In the genomic region with DNA sequence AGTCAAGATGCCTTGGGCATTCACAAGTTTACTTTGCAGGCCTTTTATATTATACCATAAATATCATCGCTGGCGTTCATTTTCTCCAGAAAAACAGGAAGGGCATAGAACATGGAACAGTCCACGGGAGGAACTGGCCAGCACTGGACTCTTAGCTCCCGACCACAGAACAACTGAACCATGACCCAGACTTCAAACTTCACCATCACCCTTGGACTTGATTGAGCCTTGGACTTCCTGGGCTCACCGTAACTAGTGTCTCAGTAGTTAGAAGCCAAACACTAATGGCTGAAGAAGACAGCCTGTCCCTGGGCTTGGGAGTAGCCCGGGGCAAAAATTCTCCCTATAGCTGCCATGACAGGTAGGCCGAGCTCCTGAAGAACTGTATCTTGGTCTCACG, we compare ENCODE assay signal across 22 mouse cellular contexts. TPM values are rescaled to one million over a fixed set of nuclear protein-coding genes. Genes with fewer than 3 reads are reported as not detected.
DNase-seq lines count a peak whose midpoint lies in the region; TF ChIP-seq lines count a peak whose summit lies in the region.
"Had no signal": no experiment of that assay in that cellular context is flagged by ENCODE, and none has a peak within 500 bp of the region (broad histone marks: within the 10 kb centered on the region; RNA-seq: fewer than 3 reads in every experiment).

No protein-coding gene starts in this region.

- TF ChIP-seq POLR2A in kidney, adult 2 months (IDR thresholded peaks at IDR 0.05; ENCODE audit: low read depth, low read length) = no peak

- peaks cover 7% of the 10 kb centered on the region for H3K36me3 ChIP-seq in kidney, adult 2 months (ENCODE audit: control insufficient read depth, insufficient read depth, low read length)
- H3K36me3 ChIP-seq: forebrain, embryonic 10.5 days; heart, embryonic 10.5 days; heart, embryonic 13.5 days had no signal

- H3K27me3 ChIP-seq in kidney, adult 2 months (replicated peaks; ENCODE audit: control insufficient read depth, insufficient read depth, low read length) = no peaks in the 10 kb centered on the region
- H3K27me3 ChIP-seq: forebrain, embryonic 13.5 days had no signal

- no peak for TF ChIP-seq CTCF in kidney, adult 2 months (conservative IDR thresholded peaks at IDR 0.05; ENCODE audit: insufficient read depth, insufficient read length, low read depth, low read length)

- peaks cover 14% of the 10 kb centered on the region; the same call in 1 of the 2 replicates for H3K4me1 ChIP-seq in kidney, adult 2 months (ENCODE audit: control insufficient read depth, insufficient read depth, low read length)
- H3K4me1 ChIP-seq: forebrain, embryonic 10.5 days; forebrain, embryonic 13.5 days had no signal

- H3K4me3 ChIP-seq in kidney, adult 2 months (ENCODE audit: insufficient read depth, low read depth, low read length) = no peak overlapping the region
- H3K4me3 ChIP-seq: forebrain, embryonic 10.5 days; forebrain, embryonic 13.5 days; heart, adult 2 months; heart, embryonic 10.5 days; heart, embryonic 13.5 days had no signal

- peak overlapping the region; percentile 71 for H3K27ac ChIP-seq in kidney, adult 2 months (ENCODE audit: insufficient read depth, low read depth, low read length)
- H3K27ac ChIP-seq: forebrain, embryonic 10.5 days; forebrain, embryonic 13.5 days; heart, adult 2 months; heart, embryonic 10.5 days; heart, embryonic 13.5 days; hindbrain, embryonic 14.5 days had no signal

- 49% methylated on average over 8 of the region's 8 CpGs for WGBS in kidney, adult 2 months

- peak; percentile 93 for DNase-seq in kidney, adult 2 months
- DNase-seq in kidney, postnatal 10 days = no peak
- peak; percentile 61 to 81 for DNase-seq in kidney, postnatal 25 days
- DNase-seq in kidney, postnatal 4 days = no peak
- peak; percentile 74 to 82 for DNase-seq in kidney, postnatal 36 days
- no peak for DNase-seq in urinary bladder, postnatal 36 days (ENCODE audit: low spot score in 2 of 2)
- DNase-seq: adrenal gland, adult 8-10 months; adrenal gland, postnatal 25 days; cerebellum, adult 11-12 months; cerebellum, adult 9-10 months; cerebellum, postnatal 14 days; gastrocnemius, postnatal 10 days; gastrocnemius, postnatal 36 days; heart, adult 2 months; heart, postnatal 14 days; heart, postnatal 4 days had no signal

RNA-seq across cellular contexts. Expression of a gene that starts 29.0 kb away (rescaled TPM):
- 96.6 and 114 TPM in 2 replicates for polyA plus RNA-seq in kidney, adult 2 months (2012; rRNA removed)
- polyA plus RNA-seq: forebrain, embryonic 13.5 days; forebrain, embryonic 16.5 days had no signal

RNA-seq across cellular contexts. Expression of a gene that starts 37.1 kb away (rescaled TPM):
- 41.6 and 45.4 TPM in 2 replicates for polyA plus RNA-seq in kidney, adult 2 months (2012; rRNA removed)

Comparison
In these comparisons a context has a peak if more than half of its experiments do, and no peak if none do; other contexts are left out.
1. DNase-seq: peak in kidney, adult 2 months (single experiment), kidney, postnatal 25 days (2 of 2) and kidney, postnatal 36 days (2 of 2); none in kidney, postnatal 10 days (single experiment), kidney, postnatal 4 days (0 of 2) and urinary bladder, postnatal 36 days (0 of 2).